Mouse (Mus musculus) olfactory bulb, adult 2 months (tissue): ENCODE results near the gene Six3.

Experiments used
- CTCF ChIP-seq: fragments of 200-500 bp; IDR thresholded peaks from 2 replicates; pipeline ENCODE4 v1.5.1; 2012; ENCODE audit warnings: low read depth, mild to moderate bottlenecking, low read length, moderate library complexity; ENCODE audit not compliant: insufficient read depth
- POLR2A ChIP-seq: fragments of 200-500 bp; IDR thresholded peaks from 2 replicates; pipeline ENCODE4 v1.6.1; 2012; ENCODE audit warnings: mild to moderate bottlenecking, low read depth, low read length, moderate library complexity; ENCODE audit not compliant: insufficient read depth

DNA sequence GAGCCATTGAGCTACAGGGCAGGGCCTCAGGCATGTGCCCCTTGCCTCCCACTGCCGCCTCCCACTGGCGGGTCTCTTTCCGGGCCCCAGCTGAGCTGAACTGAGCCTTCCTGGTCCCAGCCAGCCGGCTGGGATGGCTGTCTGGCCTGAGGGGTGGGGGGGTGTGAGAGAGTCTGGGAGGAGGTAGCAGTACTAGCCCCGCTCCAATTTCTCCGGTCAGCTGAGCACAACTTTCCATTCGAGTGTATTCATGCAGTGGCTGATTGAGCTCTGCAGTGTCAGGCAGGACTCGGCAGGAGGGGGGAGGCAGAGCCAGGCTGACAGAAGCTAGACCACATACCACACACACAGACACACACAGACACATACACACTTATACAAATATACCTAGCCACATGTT lies 15.4 kb downstream of the Six3 start:
- TF ChIP-seq CTCF (no peak), POLR2A (no peak)
